In genomic region chr14:54799686-54800085, GRCm38 (mm10) we compare ENCODE assay signal across 25 mouse cellular contexts. TPM values are rescaled to one million over a fixed set of nuclear protein-coding genes. Genes with fewer than 3 reads are reported as not detected.
A peak's percentile ranks its signal among the peaks of the same experiment; 100 is the strongest.
DNase-seq lines count a peak whose midpoint lies in the region; ATAC-seq and TF ChIP-seq lines count a peak whose summit lies in the region.
"Had no signal": no experiment of that assay in that cellular context is flagged by ENCODE, and none has a peak within 500 bp of the region (broad histone marks: within the 10 kb centered on the region; RNA-seq: fewer than 3 reads in every experiment).

No protein-coding gene starts in this region.

- TF ChIP-seq CTCF in kidney, postnatal 0 days (IDR thresholded peaks at IDR 0.05; ENCODE audit: low read depth) = peak; percentile 30; the same call in 1 of the 2 replicates
- TF ChIP-seq CTCF in ES-Bruce4 (IDR thresholded peaks at IDR 0.05; ENCODE audit: low read depth, low read length) = peak; percentile 17
- TF ChIP-seq CTCF in brain, embryonic 14.5 days (IDR thresholded peaks at IDR 0.05; ENCODE audit: borderline replicate concordance, extremely low read depth, insufficient read depth, insufficient read length) = peak; percentile 11; the same call in 1 of the 2 replicates

- no peaks in the 10 kb centered on the region for H3K27me3 ChIP-seq in heart, embryonic 10.5 days (ENCODE audit: insufficient read depth, poor library complexity, severe bottlenecking)
- no peaks in the 10 kb centered on the region for H3K27me3 ChIP-seq in kidney, postnatal 0 days (ENCODE audit: insufficient read depth, low read length)
- H3K27me3 ChIP-seq in ES-Bruce4 (ENCODE audit: control insufficient read depth, insufficient read depth, low read length, poor library complexity, severe bottlenecking) = no peaks in the 10 kb centered on the region
- H3K27me3 ChIP-seq: embryonic facial prominence, embryonic 12.5 days; midbrain, embryonic 15.5 days had no signal

- intact Hi-C loops in heart, postnatal 36 days (cut with DNase I) = no loop called here

- H3K4me1 ChIP-seq in heart, embryonic 10.5 days = peaks cover 26% of the 10 kb centered on the region
- no peaks in the 10 kb centered on the region for H3K4me1 ChIP-seq in kidney, postnatal 0 days (replicated peaks; ENCODE audit: insufficient read depth, low read length)
- peaks cover 2% of the 10 kb centered on the region for H3K4me1 ChIP-seq in ES-Bruce4 (ENCODE audit: control insufficient read depth, insufficient read depth, low read length)
- H3K4me1 ChIP-seq: embryonic facial prominence, embryonic 12.5 days; midbrain, embryonic 15.5 days had no signal

- H3K4me3 ChIP-seq in heart, embryonic 10.5 days = no peak overlapping the region
- no peak overlapping the region for H3K4me3 ChIP-seq in kidney, postnatal 0 days (replicated peaks; ENCODE audit: low read depth, low read length)
- peak overlapping the region; percentile 3; the same call in 1 of the 2 replicates for H3K4me3 ChIP-seq in ES-Bruce4 (ENCODE audit: low read depth, low read length)
- H3K4me3 ChIP-seq: embryonic facial prominence, embryonic 12.5 days; midbrain, embryonic 15.5 days had no signal

- H3K9ac ChIP-seq in kidney, postnatal 0 days (ENCODE audit: low read depth, low read length) = no peak overlapping the region
- H3K9ac ChIP-seq in ES-Bruce4 (ENCODE audit: low read depth, poor library complexity, severe bottlenecking) = no peak overlapping the region
- H3K9ac ChIP-seq: embryonic facial prominence, embryonic 12.5 days; hindbrain, embryonic 14.5 days; midbrain, embryonic 15.5 days had no signal

- H3K9me3 ChIP-seq in heart, embryonic 10.5 days = no peaks in the 10 kb centered on the region
- H3K9me3 ChIP-seq in kidney, postnatal 0 days (replicated peaks; ENCODE audit: low read length) = no peaks in the 10 kb centered on the region
- no peaks in the 10 kb centered on the region for H3K9me3 ChIP-seq in ES-Bruce4 (replicated peaks; ENCODE audit: control insufficient read depth, insufficient read depth, low read length, poor library complexity, severe bottlenecking)
- H3K9me3 ChIP-seq: embryonic facial prominence, embryonic 12.5 days; midbrain, embryonic 15.5 days had no signal

- H3K27ac ChIP-seq in heart, embryonic 10.5 days = 0 out of 2 replicates have a peak overlapping the region, but pooled peaks have one; percentile 36
- H3K27ac ChIP-seq in kidney, postnatal 0 days = no peak overlapping the region
- H3K27ac ChIP-seq in ES-Bruce4 (ENCODE audit: insufficient read depth, low read length) = no peak overlapping the region
- H3K27ac ChIP-seq: embryonic facial prominence, embryonic 12.5 days; hindbrain, embryonic 14.5 days; midbrain, embryonic 15.5 days had no signal

- no peak for DNase-seq in heart, embryonic 10.5 days (ENCODE audit: low spot score)
- no peak for DNase-seq in heart, postnatal 36 days
- DNase-seq in kidney, postnatal 0 days (ENCODE audit: low spot score) = no peak
- no peak for DNase-seq in kidney, postnatal 4 days
- DNase-seq in brain, embryonic 14.5 days (ENCODE audit: low read depth) = no peak
- DNase-seq: adrenal gland, postnatal 14 days; B cell, adult 2 months; cerebellum, adult 18-20 months; gastrocnemius, postnatal 10 days; kidney, adult 2 months; kidney, postnatal 25 days; retina, postnatal 1 day had no signal

- no peak for ATAC-seq in kidney, postnatal 0 days (replicated peaks; ENCODE audit: low FRiP score, low read depth)
- no peak for ATAC-seq in megakaryocyte progenitor cell, adult 5-6 weeks (replicated peaks; ENCODE audit: poor library complexity)
- ATAC-seq: forebrain, embryonic 16.5 days; midbrain, embryonic 15.5 days had no signal

- H3K36me3 ChIP-seq in heart, embryonic 10.5 days = no peaks in the 10 kb centered on the region
- H3K36me3 ChIP-seq in kidney, postnatal 0 days (ENCODE audit: insufficient read depth, low read length) = no peaks in the 10 kb centered on the region
- no peaks in the 10 kb centered on the region for H3K36me3 ChIP-seq in ES-Bruce4 (ENCODE audit: control insufficient read depth, insufficient read depth, low read length, poor library complexity, severe bottlenecking)
- H3K36me3 ChIP-seq: embryonic facial prominence, embryonic 12.5 days; midbrain, embryonic 15.5 days had no signal

- TF ChIP-seq EP300 in ES-Bruce4 (IDR thresholded peaks at IDR 0.05; ENCODE audit: insufficient read depth, low read depth, low read length) = no peak

- 35% methylated on average over 10 of the region's 10 CpGs for WGBS in heart, embryonic 10.5 days
- WGBS in kidney, postnatal 0 days = 60% methylated on average over 10 of the region's 10 CpGs

- no peak overlapping the region for H3K4me2 ChIP-seq in kidney, postnatal 0 days (ENCODE audit: low read length)
- H3K4me2 ChIP-seq: embryonic facial prominence, embryonic 12.5 days; hindbrain, embryonic 14.5 days; midbrain, embryonic 15.5 days had no signal

- TF ChIP-seq POLR2A in ES-Bruce4 (IDR thresholded peaks at IDR 0.05; ENCODE audit: insufficient read depth, low read length) = no peak
- no peak for TF ChIP-seq POLR2A in brain, embryonic 14.5 days (IDR thresholded peaks at IDR 0.05; ENCODE audit: borderline replicate concordance, extremely low read depth, insufficient read depth, insufficient read length, poor library complexity, severe bottlenecking)

RNA-seq across cellular contexts. Expression of gene Rnf212b, which starts 14.3 kb away (rescaled TPM):
- not detected in 2 replicates for polyA plus RNA-seq in heart, embryonic 10.5 days (2016; fragmentation: Nextera tagmentation; extraction: Ambion mirVana)
- total RNA-seq in heart, postnatal 36 days (2021) = not detected
- 0.80 and 1.2 TPM in 2 replicates for polyA plus RNA-seq in kidney, postnatal 0 days (2015; fragmentation: Nextera tagmentation; extraction: Ambion mirVana)
- polyA plus RNA-seq in ES-Bruce4 (2011; ENCODE audit: insufficient read depth, insufficient read length, low read depth, missing spikeins) = 0.66 and 1.5 TPM in 2 replicates
- 0.06 TPM in 1 of 2 replicates, not detected in the other for polyA plus RNA-seq in brain, embryonic 14.5 days (2012; rRNA removed)
- total RNA-seq in megakaryocyte progenitor cell, adult 5-6 weeks (2015) = not detected in 2 replicates
- not detected in 2 replicates for total RNA-seq in megakaryocyte progenitor cell, adult 5-6 weeks (2017)
- total RNA-seq: adrenal gland, postnatal 14 days; gastrocnemius, postnatal 10 days; layer of hippocampus, postnatal 14 days; left cerebral cortex, postnatal 36 days; liver, adult 2 months; megakaryocyte, adult 5-6 weeks; MEL had no signal
- polyA plus RNA-seq: cortical plate, adult 2 months; embryonic facial prominence, embryonic 12.5 days; forebrain, embryonic 16.5 days; hindbrain, embryonic 14.5 days; liver, adult 2 months; lung, embryonic 16.5 days; midbrain, embryonic 15.5 days had no signal

RNA-seq across cellular contexts. Expression of gene Slc7a8, which starts 17.9 kb away (rescaled TPM):
- polyA plus RNA-seq in heart, embryonic 10.5 days (2016; fragmentation: Nextera tagmentation; extraction: Ambion mirVana) = 2.4 and 2.7 TPM in 2 replicates
- total RNA-seq in heart, postnatal 36 days (2021) = 1 to 10 TPM; 2.6 to 3.1 TPM
- 25.4 and 25.7 TPM in 2 replicates for polyA plus RNA-seq in kidney, postnatal 0 days (2015; fragmentation: Nextera tagmentation; extraction: Ambion mirVana)
- polyA plus RNA-seq in ES-Bruce4 (2011; ENCODE audit: insufficient read depth, insufficient read length, low read depth, missing spikeins) = 2.0 and 2.3 TPM in 2 replicates
- 8.9 and 14.6 TPM in 2 replicates for polyA plus RNA-seq in brain, embryonic 14.5 days (2012; rRNA removed)
- total RNA-seq in megakaryocyte progenitor cell, adult 5-6 weeks (2015) = 4.7 and 7.7 TPM in 2 replicates
- total RNA-seq in megakaryocyte progenitor cell, adult 5-6 weeks (2017) = 1.4 and 2.0 TPM in 2 replicates
